In genomic region chr13:12105830-12106628, GRCm38 (mm10) we compare ENCODE assay signal across 9 mouse cellular contexts. TPM values are rescaled to one million over a fixed set of nuclear protein-coding genes. Genes with fewer than 3 reads are reported as not detected.
DNase-seq lines count a peak whose midpoint lies in the region; ATAC-seq and TF ChIP-seq lines count a peak whose summit lies in the region.
"Had no signal": no experiment of that assay in that cellular context is flagged by ENCODE, and none has a peak within 500 bp of the region (broad histone marks: within the 10 kb centered on the region; RNA-seq: fewer than 3 reads in every experiment).

No protein-coding gene starts in this region.

- H3K4me2 ChIP-seq in forebrain, embryonic 15.5 days (replicated peaks) = peak overlapping the region; percentile 99
- H3K4me2 ChIP-seq in kidney, embryonic 14.5 days (replicated peaks; ENCODE audit: low read depth, low read length) = peak overlapping the region; percentile 96
- peak overlapping the region; percentile 68 for H3K4me2 ChIP-seq in liver, embryonic 15.5 days

- no peaks in the 10 kb centered on the region for H3K9me3 ChIP-seq in forebrain, embryonic 15.5 days
- no peaks in the 10 kb centered on the region for H3K9me3 ChIP-seq in kidney, embryonic 14.5 days (ENCODE audit: control insufficient read depth, low read length)
- no peaks in the 10 kb centered on the region for H3K9me3 ChIP-seq in liver, embryonic 15.5 days (replicated peaks)

- peaks cover 14% of the 10 kb centered on the region; the same call in 1 of the 2 replicates for H3K27me3 ChIP-seq in forebrain, embryonic 15.5 days
- peaks cover 54% of the 10 kb centered on the region for H3K27me3 ChIP-seq in kidney, embryonic 14.5 days (ENCODE audit: control insufficient read depth, insufficient read depth, low read length)
- peaks cover 77% of the 10 kb centered on the region for H3K27me3 ChIP-seq in liver, embryonic 15.5 days

- no peaks in the 10 kb centered on the region for H3K36me3 ChIP-seq in forebrain, embryonic 15.5 days
- H3K36me3 ChIP-seq in kidney, embryonic 14.5 days (ENCODE audit: control insufficient read depth, insufficient read depth, low read length) = no peaks in the 10 kb centered on the region
- no peaks in the 10 kb centered on the region for H3K36me3 ChIP-seq in liver, embryonic 15.5 days (replicated peaks)

- ATAC-seq in forebrain, embryonic 15.5 days (replicated peaks) = peak; percentile 77
- ATAC-seq in kidney, embryonic 14.5 days (ENCODE audit: low FRiP score, low TSS enrichment) = peak; percentile 72
- no peak for ATAC-seq in liver, embryonic 15.5 days (ENCODE audit: insufficient read depth)

- H3K4me1 ChIP-seq in lung, adult 2 months (ENCODE audit: control insufficient read depth, insufficient read depth, low read length) = no peaks in the 10 kb centered on the region
- peaks cover 12% of the 10 kb centered on the region for H3K4me1 ChIP-seq in forebrain, embryonic 15.5 days
- 0 out of 2 replicates have a peak, but pooled peaks cover 3% of the 10 kb centered on the region for H3K4me1 ChIP-seq in kidney, embryonic 14.5 days (ENCODE audit: control insufficient read depth, insufficient read depth, low read length)
- H3K4me1 ChIP-seq in liver, embryonic 15.5 days (replicated peaks) = peaks cover 5% of the 10 kb centered on the region; the same call in 1 of the 2 replicates

- no peak overlapping the region for H3K4me3 ChIP-seq in lung, adult 2 months (replicated peaks; ENCODE audit: extremely low read depth, low read depth, low read length)
- H3K4me3 ChIP-seq in forebrain, embryonic 15.5 days = peak overlapping the region; percentile 67
- peak overlapping the region; percentile 52 for H3K4me3 ChIP-seq in kidney, embryonic 14.5 days (ENCODE audit: low read length)
- H3K4me3 ChIP-seq in liver, embryonic 15.5 days (replicated peaks) = peak overlapping the region; percentile 45

- TF ChIP-seq POLR2A in lung, adult 2 months (IDR thresholded peaks at IDR 0.05; ENCODE audit: borderline replicate concordance, extremely low read depth, low read depth, low read length) = no peak

- TF ChIP-seq CTCF in lung, adult 2 months (IDR thresholded peaks at IDR 0.05; ENCODE audit: insufficient read depth, low read length) = no peak

- H3K27ac ChIP-seq in forebrain, embryonic 15.5 days (replicated peaks) = peak overlapping the region; percentile 63
- no peak overlapping the region for H3K27ac ChIP-seq in kidney, embryonic 14.5 days (ENCODE audit: low read depth, low read length)
- no peak overlapping the region for H3K27ac ChIP-seq in liver, embryonic 15.5 days (replicated peaks)

- peak overlapping the region; percentile 68 for H3K9ac ChIP-seq in forebrain, embryonic 15.5 days (replicated peaks)
- peak overlapping the region; percentile 50 for H3K9ac ChIP-seq in kidney, embryonic 14.5 days (ENCODE audit: low read depth, low read length)
- no peak overlapping the region for H3K9ac ChIP-seq in liver, embryonic 15.5 days

- WGBS in lung, adult 2 months = 1% methylated on average over 67 of the region's 67 CpGs
- WGBS in forebrain, embryonic 15.5 days = under 1% methylated on average over 67 of the region's 67 CpGs
- WGBS in kidney, embryonic 14.5 days = under 1% methylated on average over 67 of the region's 67 CpGs
- WGBS in liver, embryonic 15.5 days (ENCODE audit: insufficient replicate concordance) = under 1% methylated on average over 67 of the region's 67 CpGs

- peak; percentile 6 for DNase-seq in lung, adult 2 months
- DNase-seq in lung, adult 18-20 months = no peak
- DNase-seq in cerebellum, adult 11 months = peak; percentile 68
- DNase-seq in retina, embryonic 14.5 days (ENCODE audit: low spot score) = peak; percentile 63
- no peak for DNase-seq in adipocyte (ENCODE audit: low spot score)

RNA-seq across cellular contexts. Expression of gene Ryr2, which starts 0.7 kb away (rescaled TPM):
- polyA plus RNA-seq in lung, adult 2 months (2012; rRNA removed) = 2.3 and 4.1 TPM in 2 replicates
- 1.1 and 1.5 TPM in 2 replicates for polyA plus RNA-seq in forebrain, embryonic 15.5 days (2015; fragmentation: Nextera tagmentation; extraction: Ambion mirVana)
- 0.27 and 0.32 TPM in 2 replicates for polyA plus RNA-seq in kidney, embryonic 14.5 days (2014; fragmentation: Nextera tagmentation; extraction: Ambion mirVana)
- polyA plus RNA-seq in liver, embryonic 15.5 days (2015; fragmentation: Nextera tagmentation; extraction: Ambion mirVana) = 0.21 and 0.32 TPM in 2 replicates
- polyA plus RNA-seq: liver, adult 2 months had no signal

Comparison
In these comparisons a context has a peak if more than half of its experiments do, and no peak if none do; other contexts are left out.
1. DNase-seq: peak in lung, adult 2 months (single experiment), cerebellum, adult 11 months (single experiment) and retina, embryonic 14.5 days (single experiment); none in lung, adult 18-20 months (0 of 2) and adipocyte (single experiment).
2. Peak in every context shown above with its lines, with median percentiles within 50 percentile points of each other: H3K4me2 ChIP-seq.